Mouse (Mus musculus) A20 (cell line): ENCODE measurements around the gene Pfas.
A peak's percentile ranks its signal among the peaks of the same experiment; 100 is the strongest.

ENCODE experiments used
- DNase-seq: peaks from one replicate; pipeline ENCODE4 v3.0.0-alpha.2; 2011; ENCODE audit warnings: low read depth, low spot score

The Pfas gene

GRCm38 (mm10) chr11:69008182-69009121 lies at the start of gene Pfas:
TSS of gene Pfas (minus strand) at chr11:69008460.
- DNase-seq: peak; percentile 97

- DNase-seq: no peak
Measured at GRCm38 (mm10) chr11:69053848-69054247, 45.6 kb upstream of the Pfas start.

- no peak for DNase-seq
Measured at GRCm38 (mm10) chr11:69052824-69053421, 44.7 kb upstream of the Pfas start.

- DNase-seq: no peak
Measured at GRCm38 (mm10) chr11:69051771-69052170, 43.5 kb upstream of the Pfas start.

DNA sequence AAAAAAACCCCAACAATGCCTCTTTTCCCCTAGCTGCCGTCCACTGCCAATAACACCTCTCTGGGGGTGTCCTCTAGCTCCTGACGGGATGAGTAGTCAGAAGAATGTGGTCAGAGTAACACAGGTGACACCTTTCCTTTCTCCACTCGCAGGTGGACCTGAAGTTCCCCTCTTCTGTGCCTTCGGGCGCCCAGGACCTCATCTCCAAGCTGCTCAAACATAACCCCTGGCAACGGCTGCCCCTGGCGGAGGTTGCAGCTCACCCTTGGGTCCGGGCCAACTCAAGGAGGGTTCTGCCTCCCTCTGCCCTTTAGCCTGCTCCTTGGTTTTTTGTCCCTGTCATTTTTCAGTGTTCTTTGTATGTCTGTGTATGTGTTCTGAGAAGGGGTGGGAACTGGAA lies 42.5 kb upstream of the Pfas start:
- no peak for DNase-seq

DNA sequence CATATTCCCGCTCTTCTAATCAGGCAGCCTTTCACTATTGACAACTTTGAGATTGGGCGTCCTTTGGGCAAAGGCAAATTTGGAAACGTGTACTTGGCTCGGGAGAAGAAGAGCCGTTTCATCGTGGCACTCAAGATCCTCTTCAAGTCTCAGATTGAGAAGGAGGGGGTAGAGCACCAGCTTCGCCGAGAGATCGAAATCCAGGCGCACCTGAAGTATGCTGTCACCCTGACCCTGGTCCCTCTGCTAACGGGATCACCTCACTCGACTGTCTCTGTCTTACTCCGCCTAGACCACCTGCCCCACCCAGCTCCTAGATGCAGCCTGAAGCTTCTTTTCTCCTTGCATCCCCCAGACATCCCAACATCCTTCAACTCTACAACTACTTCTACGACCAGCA lies 39.9 kb upstream of the Pfas start:
- DNase-seq: no peak

GRCm38 (mm10) chr11:69047592-69047991 lies 39.3 kb upstream of the Pfas start:
- no peak for DNase-seq

DNA sequence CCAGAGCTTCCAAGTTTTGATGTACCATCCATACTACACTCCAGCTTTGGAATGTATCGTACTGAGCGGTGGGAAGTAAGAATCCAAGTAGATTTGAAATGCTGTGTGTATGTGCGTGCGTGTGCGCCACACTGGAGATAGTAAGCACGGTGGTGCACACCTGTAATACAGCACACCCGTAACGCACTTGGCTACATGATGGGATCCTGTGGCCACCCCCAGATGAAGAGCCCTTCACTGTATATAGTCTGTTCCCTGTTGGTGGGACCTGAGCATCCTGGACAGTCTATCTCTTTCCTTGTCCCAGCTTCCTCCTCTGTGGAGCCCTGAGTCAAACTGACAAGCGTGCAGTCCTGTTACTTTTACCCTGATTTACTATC lies 38.1 kb upstream of the Pfas start:
- peak; percentile 29 for DNase-seq

GRCm38 (mm10) chr11:69045531-69046394 lies 37.5 kb upstream of the Pfas start, which contains the start of gene Aurkb:
TSS of gene Aurkb (plus strand) at chr11:69045647.
- DNase-seq: peak; percentile 94

- DNase-seq: no peak
Measured at GRCm38 (mm10) chr11:69038173-69038572, 29.9 kb upstream of the Pfas start.

DNA sequence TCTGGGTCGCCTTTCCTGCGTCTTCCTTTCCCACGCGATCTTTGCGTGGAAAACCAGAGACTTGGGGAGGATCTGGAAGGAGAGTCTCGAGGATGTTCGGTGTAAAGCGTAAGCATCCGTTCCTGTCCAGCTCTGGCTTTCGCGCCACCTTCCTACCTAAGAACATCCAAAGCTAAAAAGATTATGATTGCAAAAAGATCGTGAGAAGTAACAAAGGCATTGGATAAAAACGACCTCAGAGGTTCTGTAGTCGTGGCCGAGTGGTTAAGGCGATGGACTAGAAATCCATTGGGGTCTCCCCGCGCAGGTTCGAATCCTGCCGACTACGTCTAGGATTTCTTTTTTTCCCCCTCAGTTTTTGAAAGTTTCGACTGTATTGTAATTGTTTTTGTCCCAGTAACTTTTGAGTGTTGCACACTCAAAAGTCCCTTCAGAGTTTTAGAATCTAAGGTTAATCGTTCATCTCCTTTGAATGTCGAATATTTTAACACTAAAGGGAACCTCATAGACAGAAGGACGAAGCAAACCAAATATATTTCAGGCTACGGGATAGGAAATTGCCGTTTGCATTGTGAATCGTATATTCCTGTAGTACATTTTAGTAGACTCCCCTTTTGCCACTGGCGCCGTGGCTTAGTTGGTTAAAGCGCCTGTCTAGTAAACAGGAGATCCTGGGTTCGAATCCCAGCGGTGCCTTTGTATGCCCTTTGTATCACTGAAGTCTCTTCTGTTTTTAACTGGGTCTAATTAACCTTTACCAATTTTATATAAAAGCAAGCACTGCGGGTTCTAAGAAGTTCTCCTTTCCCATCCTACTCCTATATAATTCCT lies 29.2 kb upstream of the Pfas start:
- peak; percentile 91 for DNase-seq

GRCm38 (mm10) chr11:69036486-69037230 lies 28.4 kb upstream of the Pfas start:
- DNase-seq: peak; percentile 89

DNA sequence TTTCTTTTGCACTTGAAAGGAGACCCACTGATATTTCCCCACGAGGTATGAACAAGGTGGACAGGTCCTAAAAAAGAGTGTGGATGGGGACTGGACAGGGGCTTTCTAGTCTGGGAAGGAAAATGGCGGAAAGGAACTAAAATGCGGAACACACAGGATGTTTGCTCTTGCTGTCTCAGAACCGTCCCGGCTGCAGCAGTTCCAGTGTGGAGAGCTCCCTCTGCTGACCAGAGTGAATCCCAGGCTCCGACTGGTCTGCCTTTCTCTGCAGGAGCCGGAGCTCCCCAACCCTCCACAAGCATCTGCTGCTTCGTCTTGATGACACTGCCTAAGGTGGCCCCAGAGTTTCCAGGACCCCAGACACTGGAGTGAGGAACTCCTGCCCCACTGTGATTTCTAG lies 27.6 kb upstream of the Pfas start:
- peak; percentile 72 for DNase-seq

- no peak for DNase-seq
Measured at GRCm38 (mm10) chr11:69035411-69035810, 27.2 kb upstream of the Pfas start.

GRCm38 (mm10) chr11:69034585-69034984 lies 26.3 kb upstream of the Pfas start:
- no peak for DNase-seq

DNA sequence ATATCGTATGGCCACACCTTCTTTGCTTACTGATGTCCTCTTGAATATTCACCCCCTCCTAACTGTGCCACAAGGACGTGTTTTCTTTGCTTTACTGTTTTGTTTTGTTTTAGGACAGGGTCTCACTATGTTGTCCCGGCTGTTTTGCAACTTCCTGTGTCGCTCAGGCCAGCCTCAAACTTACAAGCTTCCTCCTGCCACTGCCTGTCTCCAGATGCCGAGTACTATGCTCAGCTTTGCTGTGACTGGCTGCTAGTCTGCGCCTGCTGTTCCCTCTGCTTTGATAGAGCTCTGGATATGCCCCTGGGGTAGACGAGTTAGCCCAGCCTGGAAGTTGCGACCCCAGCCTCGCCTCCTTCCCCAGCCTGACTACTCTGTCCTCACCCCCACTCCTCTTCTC lies 25.3 kb upstream of the Pfas start:
- no peak for DNase-seq

DNA sequence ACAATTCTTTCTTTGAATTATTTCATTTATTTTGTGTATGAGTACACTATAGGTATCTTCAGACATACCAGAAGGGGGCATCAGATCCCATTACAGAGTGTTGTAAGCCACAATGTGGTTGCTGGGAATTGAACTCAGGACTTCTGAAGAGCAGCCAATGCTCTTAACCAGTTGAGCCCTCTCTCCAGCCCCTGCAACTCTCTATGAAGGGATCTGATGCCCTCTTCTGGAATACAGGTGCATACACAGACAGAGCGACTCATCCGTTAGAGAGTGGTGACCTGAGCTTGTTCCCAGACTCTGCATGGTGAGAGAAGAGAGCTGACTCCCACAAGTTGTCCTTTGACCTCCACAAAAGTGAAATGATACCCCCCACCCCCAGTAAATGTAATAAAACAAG lies 20.5 kb upstream of the Pfas start:
- DNase-seq: peak; percentile 54

- DNase-seq: no peak
Measured at GRCm38 (mm10) chr11:69026562-69026961, 18.3 kb upstream of the Pfas start.

DNA sequence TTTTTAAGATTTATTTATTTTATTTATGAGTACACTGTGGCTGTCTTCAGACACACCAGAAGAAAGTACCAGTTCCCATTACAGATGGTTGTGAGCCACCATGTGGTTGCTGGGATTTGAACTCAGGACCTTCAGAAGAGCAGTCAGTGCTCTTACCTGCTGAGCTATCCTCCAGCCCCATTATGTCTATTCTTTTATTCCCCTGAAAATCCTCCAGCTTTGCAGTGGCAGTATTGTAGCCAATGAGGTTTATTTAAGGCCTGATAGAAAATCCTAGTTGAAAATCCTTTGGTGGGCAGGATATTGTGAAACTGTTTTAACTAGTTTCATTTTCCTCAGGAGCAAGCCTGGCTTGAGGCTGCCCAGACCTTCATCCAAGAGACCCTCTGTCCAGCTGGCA lies 12.4 kb upstream of the Pfas start:
- DNase-seq: no peak

GRCm38 (mm10) chr11:69016755-69017154 lies 8.5 kb upstream of the Pfas start:
- no peak for DNase-seq
